Mouse (Mus musculus) A20 (cell line): ENCODE measurements around the gene Wnt7b.

Experiments
- DNase-seq: peaks from one replicate; pipeline ENCODE4 v3.0.0-alpha.2; 2011; ENCODE audit warnings: low read depth, low spot score

Wnt7b gene

GRCm38 (mm10) chr15:85582356-85582910 is at the start of gene Wnt7b:
TSS of gene Wnt7b (minus strand) at chr15:85582473.
- DNase-seq: no peak

- DNase-seq: no peak
Measured at GRCm38 (mm10) chr15:85631591-85631990, 49.3 kb upstream of the Wnt7b start.

- no peak for DNase-seq
Measured at GRCm38 (mm10) chr15:85629924-85630545, 47.8 kb upstream of the Wnt7b start.

GRCm38 (mm10) chr15:85625666-85626279 is 43.5 kb upstream of the Wnt7b start:
- DNase-seq: no peak

GRCm38 (mm10) chr15:85622213-85622612 is 39.9 kb upstream of the Wnt7b start:
- no peak for DNase-seq

GRCm38 (mm10) chr15:85615537-85616100 is 33.3 kb upstream of the Wnt7b start:
- DNase-seq: no peak

- DNase-seq: no peak
Measured at GRCm38 (mm10) chr15:85615075-85615474, 32.8 kb upstream of the Wnt7b start.

GRCm38 (mm10) chr15:85613358-85614266 is 31.3 kb upstream of the Wnt7b start:
- no peak for DNase-seq

GRCm38 (mm10) chr15:85612660-85613357 is 30.5 kb upstream of the Wnt7b start:
- peak; percentile 52 for DNase-seq

- no peak for DNase-seq
Measured at GRCm38 (mm10) chr15:85611701-85612520, 29.6 kb upstream of the Wnt7b start.

- DNase-seq: peak; percentile 66
Measured at GRCm38 (mm10) chr15:85610618-85611218, 28.4 kb upstream of the Wnt7b start.

- DNase-seq: no peak
Measured at GRCm38 (mm10) chr15:85610120-85610519, 27.8 kb upstream of the Wnt7b start.

- DNase-seq: peak; percentile 23
Measured at GRCm38 (mm10) chr15:85609266-85610004, 27.2 kb upstream of the Wnt7b start.

GRCm38 (mm10) chr15:85605962-85606610 is 23.8 kb upstream of the Wnt7b start:
- no peak for DNase-seq

GRCm38 (mm10) chr15:85604938-85605337 is 22.7 kb upstream of the Wnt7b start:
- no peak for DNase-seq

- no peak for DNase-seq
Measured at GRCm38 (mm10) chr15:85604507-85604906, 22.2 kb upstream of the Wnt7b start.

- DNase-seq: no peak
Measured at GRCm38 (mm10) chr15:85603422-85603821, 21.1 kb upstream of the Wnt7b start.

GRCm38 (mm10) chr15:85602733-85603132 is 20.5 kb upstream of the Wnt7b start:
- no peak for DNase-seq

- no peak for DNase-seq
Measured at GRCm38 (mm10) chr15:85602021-85602420, 19.7 kb upstream of the Wnt7b start.
